Mouse (Mus musculus) olfactory bulb, adult 2 months (tissue): ENCODE measurements around the gene Zglp1.

Experiments
- CTCF ChIP-seq: fragments of 200-500 bp; IDR thresholded peaks from 2 replicates; pipeline ENCODE4 v1.5.1; 2012; ENCODE audit warnings: low read depth, mild to moderate bottlenecking, low read length, moderate library complexity; ENCODE audit not compliant: insufficient read depth
- POLR2A ChIP-seq: fragments of 200-500 bp; IDR thresholded peaks from 2 replicates; pipeline ENCODE4 v1.6.1; 2012; ENCODE audit warnings: mild to moderate bottlenecking, low read depth, low read length, moderate library complexity; ENCODE audit not compliant: insufficient read depth

DNA sequence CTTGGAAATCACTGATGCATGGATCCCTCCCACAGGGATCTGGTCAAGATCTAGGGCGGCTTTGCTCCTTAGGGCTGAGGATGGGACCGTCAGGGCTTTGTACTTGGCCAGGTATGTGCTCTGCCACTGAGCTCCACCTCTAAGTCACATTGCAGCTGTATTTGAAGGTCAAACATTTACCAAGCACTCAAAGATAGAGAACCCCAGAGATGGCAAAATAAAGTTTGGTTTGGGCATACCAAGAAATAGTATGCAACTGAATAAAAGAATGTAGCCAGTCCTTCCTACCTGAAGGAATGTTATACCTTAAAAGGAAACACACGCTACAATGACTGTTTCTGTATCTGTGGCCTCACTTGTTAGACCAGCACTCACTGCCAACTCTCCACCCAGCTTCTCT lies 45.5 kb downstream of the Zglp1 start:
- TF ChIP-seq CTCF = no peak
- TF ChIP-seq POLR2A = no peak
